Mouse (Mus musculus): ENCODE results near the gene 2510009E07Rik.
A peak's percentile ranks its signal among the peaks of the same experiment; 100 is the strongest.

2510009E07Rik gene

DNA sequence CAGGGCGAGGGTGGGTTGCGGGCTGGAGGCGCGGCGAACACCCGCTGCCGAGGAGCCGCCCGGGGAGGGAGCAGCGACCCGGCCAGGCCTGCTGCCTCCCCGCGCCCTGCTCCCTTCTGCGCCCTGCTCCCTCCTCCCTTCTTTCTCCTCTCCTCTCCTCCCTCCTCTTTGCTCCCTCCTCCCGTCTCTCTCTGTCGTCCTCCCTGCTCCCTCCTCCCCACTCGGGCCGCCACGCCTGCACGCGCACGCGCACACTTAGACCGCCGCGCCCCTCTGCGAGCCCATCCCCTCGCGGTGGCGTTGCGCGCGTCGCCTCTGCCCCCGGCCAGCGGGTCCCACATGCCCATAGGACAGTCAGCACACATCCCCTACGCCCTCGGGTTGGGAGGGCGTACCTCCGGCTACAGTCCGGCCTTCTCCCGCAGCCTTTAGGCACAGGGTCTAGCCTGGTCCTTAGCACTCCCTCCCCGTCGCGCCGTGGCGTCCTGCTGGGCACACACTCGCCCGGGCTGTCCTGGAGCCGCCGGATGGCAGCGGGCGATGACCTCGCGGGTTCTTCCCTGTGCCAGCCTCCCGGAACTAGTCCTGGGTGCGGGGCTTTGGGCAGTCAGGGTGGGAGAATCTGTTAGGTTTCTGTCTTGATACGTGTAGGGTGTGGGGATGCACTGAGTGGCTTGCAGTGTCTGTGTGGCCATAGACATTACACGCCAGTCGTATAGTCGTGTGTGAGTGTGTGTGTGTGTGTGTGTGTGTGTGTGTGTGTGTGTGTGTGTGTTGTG lies at the start of gene 2510009E07Rik:
Gene 2510009E07Rik, minus strand, starts transcription at position 203 of the 779 bp plus-strand sequence.
- DNase-seq (ENCODE audit: low spot score), result peak; percentile 93

DNA sequence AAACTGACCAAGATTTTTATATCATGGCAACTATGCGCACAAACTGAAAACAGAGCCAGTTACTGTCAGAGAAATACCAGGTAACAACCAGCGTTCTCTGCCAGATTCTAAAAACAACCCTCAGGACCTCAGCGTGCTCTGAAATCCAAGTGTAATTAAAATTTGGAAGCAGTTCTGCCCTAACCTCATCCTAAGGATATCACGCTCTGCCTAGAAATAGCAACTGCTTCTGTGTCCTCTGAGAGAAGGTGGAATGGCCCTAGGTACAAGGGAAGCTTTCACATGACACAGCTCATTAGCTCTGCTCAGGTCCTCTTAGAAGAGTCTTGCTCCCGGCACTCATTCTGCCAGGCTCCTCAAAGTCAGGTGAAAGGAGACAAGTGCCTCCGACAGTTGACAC lies 48.9 kb upstream of the 2510009E07Rik start:
- no peak for DNase-seq (ENCODE audit: low spot score)

DNA sequence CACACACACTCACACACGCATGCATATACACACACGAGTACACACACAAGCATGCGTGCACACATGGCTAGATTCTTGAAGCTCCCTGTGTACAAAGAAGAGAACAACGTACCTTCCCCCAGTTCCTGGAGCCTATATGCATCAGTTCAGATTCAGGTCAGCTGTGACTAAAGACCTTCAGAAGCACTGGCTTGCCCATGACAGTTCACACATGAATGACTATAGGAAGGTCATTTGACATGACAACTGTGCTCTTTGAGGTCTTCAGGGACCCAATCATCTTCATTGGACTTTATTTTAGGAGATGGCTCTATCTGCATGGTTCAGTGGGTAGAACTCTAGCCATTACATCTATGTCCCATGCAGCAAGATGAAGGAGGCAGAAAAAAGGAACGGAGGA lies 48.4 kb upstream of the 2510009E07Rik start:
- DNase-seq (ENCODE audit: low spot score), result no peak

DNA sequence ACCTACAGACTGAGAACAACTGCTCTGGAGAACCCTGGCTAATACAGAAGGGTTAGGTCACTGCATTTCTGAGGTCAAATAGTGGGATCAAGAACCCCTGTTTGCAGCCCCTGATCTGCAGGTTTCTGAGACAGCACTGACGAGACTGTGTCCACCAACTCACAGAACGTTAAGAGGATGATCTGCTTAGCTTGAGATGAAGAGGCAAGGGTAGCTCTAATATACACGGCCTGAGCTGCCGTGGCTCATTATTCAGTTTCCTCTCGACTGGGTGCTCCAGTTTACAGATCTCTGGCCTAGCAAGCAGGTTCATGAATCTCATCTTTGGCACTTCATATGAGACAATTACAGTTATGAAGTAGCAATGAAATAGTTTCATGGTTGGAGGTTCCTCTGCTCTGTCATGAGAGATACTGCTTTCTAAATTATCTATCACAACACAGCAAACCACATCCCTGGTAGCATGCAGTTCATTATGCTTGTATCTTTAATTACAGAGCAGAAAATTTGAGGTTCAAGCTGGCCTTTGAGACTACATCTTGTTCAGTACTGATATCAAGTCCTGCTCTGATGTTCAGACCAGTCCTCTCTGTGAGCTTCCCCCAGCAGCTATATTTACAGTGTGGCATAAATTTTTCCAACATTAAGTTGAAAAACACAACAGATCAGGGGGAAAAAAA lies 47.9 kb upstream of the 2510009E07Rik start:
- DNase-seq (ENCODE audit: low spot score), result no peak

DNA sequence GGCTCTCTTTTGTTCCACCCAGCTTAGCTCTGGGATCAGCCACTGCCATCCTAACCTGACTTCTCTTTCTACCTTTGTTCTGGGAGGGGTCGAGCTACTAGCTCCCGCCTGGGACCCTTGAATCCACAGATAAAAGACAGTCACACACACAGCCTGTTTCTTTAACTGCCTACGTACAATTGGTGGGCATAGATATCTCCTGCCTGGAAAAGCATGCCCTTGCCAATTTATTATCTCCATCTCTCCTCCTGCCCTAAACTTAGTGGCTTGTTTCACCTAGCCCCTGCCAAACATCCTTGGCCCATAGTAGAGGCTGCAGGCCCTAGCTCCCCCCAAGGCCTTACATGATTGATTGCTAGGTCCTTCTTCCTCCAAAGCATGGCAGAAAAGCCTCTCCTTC lies 47.1 kb upstream of the 2510009E07Rik start:
- no peak for DNase-seq (ENCODE audit: low spot score)

DNA sequence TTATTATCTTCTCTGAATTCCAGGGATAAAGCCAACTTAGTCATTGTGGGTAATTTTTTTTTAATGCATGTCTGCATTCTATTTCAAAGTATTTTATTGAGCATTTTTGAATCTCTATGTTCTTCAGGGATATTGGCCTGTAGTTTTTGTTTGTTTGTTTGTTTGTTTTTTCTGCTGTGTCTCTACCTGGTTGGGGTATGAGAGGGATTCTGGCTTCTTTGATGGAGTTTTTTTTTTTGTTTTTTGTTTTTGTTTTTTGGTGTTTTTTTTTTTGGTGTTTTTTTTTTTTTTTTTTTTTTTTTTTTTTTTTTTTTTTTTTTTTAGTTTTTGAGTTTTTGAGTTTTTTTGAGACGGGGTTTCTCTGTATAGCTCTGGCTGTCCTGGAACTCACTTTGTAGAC lies 41.2 kb upstream of the 2510009E07Rik start:
- no peak for DNase-seq (ENCODE audit: low spot score)

DNA sequence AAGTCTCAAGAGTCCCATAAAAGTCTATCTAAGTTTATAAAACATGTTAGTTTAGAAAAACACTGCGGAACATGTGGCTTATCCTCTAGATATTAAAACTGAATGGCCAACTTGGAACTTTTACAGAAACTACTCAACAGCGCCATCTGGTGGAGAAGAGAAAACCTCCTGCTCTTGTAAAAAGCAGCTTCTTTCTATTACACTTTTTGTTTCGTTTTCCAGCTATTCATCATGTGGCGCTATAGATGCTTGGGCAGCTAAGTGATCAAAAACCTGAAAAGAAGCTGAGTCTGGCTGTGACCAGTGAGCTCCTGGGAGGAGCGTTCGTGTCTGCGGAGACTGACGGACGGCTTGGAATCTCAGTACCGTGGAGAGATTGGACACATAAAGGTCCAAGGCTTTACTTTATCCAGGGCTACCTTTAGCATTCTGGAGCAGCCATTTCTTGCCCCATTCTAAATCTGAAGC lies 33.5 kb upstream of the 2510009E07Rik start:
- DNase-seq (ENCODE audit: low spot score), result peak; percentile 79

DNA sequence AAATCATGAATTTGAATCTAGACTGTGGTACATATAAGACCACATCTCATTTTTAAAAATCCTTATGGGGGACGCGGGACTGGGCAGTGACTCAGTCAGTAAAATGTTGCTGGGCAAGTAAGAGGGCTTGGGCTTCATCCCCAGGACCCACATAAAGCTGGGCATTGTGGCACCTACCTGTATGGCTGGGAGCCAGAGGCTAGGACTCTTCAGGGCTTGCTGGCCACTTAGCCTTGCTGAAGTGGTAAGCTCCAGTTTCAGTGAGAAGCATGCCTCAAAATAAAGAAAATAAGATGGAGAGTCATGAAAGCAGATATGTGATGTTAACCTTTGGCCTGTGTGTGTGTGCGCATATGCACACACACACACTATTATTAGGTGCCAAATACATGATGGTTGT lies 33.0 kb upstream of the 2510009E07Rik start:
- DNase-seq (ENCODE audit: low spot score), result no peak

DNA sequence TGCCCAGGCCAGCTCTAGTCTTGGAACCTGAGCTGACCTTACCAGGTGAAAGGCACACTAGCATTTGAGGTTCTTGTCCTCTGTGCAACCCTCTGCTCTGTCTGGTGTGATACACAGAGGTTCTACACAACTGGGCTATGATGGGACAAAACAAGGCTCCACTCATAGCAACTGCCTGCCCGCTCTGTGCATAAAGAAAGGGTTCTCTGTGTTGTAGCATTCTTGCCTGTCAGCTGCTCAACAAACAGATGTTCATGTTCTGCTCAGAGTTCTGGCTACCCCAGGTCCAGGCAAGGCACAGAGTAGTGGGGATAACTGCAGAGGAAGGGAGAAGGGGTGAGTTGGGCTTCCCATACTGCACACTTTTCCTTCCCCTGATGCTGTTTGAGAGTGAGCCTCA lies 29.8 kb upstream of the 2510009E07Rik start:
- peak; percentile 28 for DNase-seq (ENCODE audit: low spot score)

DNA sequence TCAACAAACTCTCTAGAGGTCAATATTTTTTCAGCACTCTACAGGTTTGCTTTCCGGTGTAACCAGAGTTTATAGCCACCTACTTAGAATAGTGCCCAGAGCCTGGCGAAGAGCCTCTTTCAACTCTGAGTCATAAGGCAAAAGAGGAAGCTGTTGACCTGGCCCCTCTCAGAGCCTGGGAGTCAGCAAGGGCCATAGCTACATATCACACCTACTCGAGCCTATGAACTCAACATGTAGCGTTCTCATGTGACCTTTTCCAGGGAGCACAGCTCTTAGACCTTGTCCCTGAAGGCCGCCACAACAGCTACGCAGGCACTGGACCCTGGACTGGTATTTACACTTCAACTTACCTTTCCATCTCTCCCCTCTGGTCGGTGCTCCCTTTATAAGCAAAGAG lies 25.3 kb upstream of the 2510009E07Rik start:
- no peak for DNase-seq (ENCODE audit: low spot score)

DNA sequence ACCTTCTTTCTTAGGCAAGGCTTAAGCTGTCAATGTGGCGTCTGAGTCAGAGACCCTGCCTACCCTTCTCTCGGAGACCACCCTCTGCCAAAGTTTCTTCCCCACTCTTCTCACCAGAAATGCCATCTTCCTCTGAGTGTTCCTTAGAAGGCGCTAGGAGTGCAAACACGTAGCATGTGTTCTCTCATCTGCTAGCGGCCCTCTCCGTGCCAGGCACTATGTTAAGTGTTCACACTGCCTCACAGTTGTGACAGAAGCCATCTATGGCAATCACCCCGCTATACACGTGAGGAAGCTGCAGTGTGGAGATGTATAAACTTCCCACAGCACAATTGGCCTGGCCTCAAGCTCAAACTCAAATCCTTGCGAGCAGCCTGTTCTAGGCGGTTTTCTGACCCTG lies 20.1 kb upstream of the 2510009E07Rik start:
- no peak for DNase-seq (ENCODE audit: low spot score)

DNA sequence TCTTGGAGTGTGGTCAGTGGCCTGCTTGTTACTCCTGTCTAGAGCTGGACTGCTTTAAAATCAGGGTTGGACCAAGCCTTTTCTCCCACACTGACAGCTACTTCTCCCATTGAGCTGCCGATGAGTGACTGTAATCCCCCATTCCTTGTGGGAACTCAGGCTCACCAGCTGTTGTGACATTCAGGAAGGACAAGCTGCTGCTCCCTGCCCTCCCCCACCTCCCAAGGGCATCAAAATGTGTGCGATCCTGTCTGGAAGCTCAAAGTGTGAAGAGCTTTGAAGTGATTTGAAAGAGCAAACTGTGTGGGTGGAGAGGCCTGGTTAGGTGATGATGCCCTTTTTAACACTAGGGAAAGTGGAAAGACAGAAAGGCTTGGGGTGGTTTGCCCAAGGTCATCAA lies 15.9 kb upstream of the 2510009E07Rik start:
- no peak for DNase-seq (ENCODE audit: low spot score)

DNA sequence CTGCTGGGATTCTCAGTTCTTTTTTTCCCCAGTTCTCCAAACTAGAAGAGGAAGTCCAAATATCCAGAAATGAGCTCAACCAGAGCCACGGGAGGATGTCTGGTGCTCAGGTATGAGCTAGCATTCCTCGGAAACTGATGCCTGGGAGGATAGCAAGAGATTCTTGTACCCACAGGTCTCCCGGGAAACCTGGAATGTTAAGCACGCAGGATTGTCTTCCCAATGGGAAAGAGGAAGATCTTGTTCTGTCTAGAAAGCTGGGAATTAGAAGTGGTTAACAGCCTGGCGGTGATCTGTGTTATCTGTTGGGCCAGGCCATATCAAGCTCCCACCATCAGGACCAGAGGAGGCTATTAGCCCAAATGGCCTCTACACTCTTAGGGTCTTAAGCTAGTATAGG lies 10.2 kb upstream of the 2510009E07Rik start:
- no peak for DNase-seq (ENCODE audit: low spot score)

DNA sequence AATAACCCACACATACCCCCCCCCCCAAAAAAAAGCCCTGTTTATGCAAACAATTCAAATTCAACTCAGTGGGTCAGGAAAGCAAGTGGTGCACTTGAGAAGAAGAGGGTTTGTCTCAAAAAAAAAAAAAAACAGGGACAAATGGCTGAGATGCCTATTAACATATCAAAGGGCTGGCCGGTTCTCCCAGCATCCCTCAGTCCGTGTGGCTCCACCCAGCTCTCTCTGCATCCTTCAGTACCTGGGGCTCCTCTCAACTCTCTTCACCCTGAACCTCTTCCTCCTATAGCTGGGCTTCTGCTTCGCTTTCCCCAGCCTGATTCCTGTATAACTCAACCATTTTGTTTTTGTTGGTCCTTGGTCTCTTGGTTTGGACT lies 7.8 kb upstream of the 2510009E07Rik start:
- no peak for DNase-seq (ENCODE audit: low spot score)

DNA sequence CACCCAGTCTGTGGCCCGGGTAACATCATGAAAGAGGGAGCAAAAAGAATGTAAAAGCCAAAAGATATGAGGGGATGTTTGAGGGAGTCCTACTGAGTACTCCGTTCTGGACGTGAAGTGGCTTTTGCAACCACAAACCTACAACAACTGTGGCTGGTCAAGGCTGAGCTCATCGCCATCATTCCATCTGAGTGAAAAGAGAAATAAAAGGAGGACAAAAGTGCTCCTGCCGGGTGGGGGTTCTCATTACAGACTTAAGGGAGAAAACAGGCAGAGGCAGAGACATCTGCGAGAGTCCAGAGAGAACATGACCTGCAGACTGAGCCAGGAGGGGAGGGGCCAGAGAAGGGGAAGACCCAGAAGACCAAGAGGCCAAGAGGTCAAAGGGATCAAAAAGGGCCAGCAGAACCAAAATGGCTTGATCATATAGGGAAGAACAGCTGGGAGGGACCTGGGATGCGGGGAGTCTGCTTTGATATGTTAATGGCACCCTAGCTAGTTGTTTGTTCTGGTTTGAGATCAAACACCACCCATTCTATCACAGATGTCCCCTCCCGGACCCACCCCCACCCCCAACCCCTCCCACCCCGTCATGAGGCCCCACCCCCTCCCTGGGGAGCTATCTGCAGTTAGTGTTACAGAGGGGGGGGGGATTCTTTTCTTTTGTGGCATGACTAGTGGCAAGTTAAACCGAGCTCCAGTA lies 7.3 kb upstream of the 2510009E07Rik start:
- no peak for DNase-seq (ENCODE audit: low spot score)

DNA sequence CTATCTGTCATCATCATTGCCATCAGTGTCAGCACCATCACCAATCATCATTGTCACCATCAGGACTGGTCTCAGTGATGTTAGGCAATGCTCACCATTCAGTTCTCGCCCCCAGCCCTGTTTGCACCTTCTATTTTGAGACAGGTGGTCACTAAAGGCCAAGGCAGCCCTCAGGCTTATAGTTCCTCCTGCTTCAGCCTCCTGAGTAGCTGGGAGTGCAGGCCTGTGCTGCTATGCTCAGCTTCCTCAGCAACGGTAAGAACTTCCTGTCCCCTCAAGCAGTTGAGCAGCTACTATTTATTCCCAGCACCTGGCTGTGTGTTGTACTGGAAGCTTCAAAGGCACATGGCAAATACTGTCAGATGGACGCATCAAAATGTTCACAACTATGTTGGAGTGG lies 3.7 kb upstream of the 2510009E07Rik start:
- no peak for DNase-seq (ENCODE audit: low spot score)

DNA sequence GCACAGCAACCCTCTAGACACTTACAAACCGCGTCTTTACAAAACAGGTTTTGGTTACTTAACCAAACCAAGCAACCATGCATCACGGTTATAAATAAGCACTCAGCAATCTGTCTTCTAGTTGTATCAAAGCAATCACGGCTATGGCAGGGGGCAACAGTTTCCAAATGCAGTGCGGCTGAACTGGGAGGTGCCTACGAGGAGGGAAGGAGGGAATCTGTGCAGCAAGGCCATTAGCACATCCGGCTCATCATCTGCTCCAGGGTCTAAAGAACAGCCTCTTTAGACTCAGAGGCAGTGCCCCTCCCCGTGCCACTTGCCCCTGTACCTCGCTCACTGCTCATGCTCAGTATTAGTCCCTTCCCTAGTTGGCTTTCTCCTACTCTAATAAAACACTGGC lies 2.5 kb upstream of the 2510009E07Rik start:
- DNase-seq (ENCODE audit: low spot score), result no peak

DNA sequence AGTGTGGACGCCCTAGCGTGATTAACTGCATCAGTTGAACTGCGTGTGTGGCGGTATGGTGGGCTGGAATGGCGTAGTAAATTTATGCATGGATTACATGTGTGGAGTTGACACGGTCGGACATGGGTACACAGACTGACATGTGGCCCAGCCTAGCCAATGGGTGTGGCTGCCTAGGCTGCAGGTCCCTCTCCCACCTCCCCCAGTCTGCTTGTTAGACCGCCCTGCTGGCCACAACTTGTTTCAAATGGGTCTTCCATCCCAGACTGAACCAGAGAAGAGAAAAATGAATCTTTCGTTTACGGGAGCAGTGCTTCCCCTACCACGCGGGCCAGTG lies 745 bp upstream of the 2510009E07Rik start:
- no peak for DNase-seq (ENCODE audit: low spot score)

DNA sequence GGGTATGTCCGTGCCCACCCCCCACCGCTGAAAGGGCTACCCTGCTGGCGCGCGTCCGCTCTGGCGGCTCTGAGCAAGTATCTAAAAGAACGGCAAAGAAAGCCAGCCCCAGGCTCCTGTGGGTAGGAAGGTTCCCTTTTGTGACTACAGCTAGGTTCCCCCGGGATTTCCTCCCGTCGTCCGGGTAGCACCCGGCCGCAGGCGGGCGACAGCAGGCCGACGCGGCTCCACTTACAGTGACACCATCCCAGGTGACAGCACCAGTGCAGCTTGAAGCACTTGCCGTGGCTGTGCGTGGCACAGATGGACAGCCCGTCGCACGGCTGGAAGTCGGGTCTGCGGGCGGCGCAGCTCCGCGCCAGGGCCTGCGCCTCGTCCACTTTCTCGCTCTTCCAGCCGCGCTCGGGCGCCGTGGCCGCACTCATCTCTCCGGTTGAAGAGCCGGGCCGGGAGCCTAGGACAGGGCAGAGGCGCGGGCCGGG lies 443 bp downstream of the 2510009E07Rik start:
- DNase-seq (ENCODE audit: low spot score), result peak; percentile 55

DNA sequence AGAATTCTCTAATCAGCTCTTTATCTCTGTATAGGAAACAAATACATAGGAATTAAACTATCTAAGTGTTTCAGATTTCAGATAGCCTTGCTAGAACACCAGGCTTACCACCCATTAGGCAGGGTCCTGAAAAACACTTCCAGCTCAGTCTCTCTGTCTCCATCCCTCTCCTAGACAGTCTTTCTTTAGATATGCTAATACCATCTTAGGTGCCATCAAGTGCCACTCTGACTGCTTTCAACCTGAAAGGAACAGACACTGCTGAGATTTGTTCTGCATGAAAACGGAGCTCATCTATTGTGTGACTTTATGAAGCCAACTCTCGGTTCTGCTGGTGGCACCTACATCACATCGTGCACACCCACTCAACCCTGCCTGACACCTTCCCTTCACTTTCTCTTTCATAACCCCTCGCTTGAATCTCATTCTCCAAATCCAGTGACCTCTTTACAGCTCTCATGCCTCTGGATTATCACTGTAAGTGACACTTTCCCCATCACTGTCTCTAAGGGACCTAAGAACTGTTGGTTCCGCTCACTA lies 4.2 kb downstream of the 2510009E07Rik start:
- no peak for DNase-seq (ENCODE audit: low spot score)

DNA sequence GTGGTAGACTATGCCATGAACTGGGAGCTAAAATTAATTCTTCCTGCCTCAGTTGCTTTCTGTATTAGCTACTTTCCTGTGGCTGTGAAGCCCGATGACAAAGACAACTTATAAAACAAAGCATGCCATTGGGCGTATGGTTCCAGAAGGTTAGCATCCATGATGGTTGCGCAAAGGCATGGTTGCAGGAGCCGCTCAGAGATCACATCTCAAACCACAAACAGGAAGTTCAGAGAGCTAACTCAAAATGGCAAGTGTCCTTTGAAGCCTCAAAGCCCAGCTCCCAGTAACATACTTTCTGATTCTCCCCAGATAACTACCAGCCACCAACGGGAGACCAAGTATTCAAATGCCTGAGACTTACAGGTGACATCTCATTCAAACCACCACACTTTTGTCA lies 5.3 kb downstream of the 2510009E07Rik start:
- DNase-seq (ENCODE audit: low spot score), result no peak

DNA sequence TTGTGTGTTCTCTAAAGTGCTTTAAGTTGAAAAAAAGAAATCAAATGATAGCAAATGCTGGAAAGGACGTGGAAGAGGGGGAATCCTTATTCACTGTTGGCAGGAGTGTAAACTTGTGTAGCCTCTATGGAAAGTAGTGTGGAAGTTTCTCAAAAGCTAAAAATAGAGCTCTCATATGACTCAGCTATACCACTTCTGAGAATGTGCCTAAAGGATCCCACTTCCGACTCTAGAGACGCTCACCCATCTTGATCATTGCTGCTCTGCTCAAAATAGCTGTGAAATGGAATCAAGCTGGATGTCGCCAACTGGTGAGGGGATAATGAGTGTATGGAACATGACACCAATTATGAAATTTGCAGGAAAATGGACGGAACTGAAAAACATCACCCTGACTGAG lies 7.1 kb downstream of the 2510009E07Rik start:
- no peak for DNase-seq (ENCODE audit: low spot score)

DNA sequence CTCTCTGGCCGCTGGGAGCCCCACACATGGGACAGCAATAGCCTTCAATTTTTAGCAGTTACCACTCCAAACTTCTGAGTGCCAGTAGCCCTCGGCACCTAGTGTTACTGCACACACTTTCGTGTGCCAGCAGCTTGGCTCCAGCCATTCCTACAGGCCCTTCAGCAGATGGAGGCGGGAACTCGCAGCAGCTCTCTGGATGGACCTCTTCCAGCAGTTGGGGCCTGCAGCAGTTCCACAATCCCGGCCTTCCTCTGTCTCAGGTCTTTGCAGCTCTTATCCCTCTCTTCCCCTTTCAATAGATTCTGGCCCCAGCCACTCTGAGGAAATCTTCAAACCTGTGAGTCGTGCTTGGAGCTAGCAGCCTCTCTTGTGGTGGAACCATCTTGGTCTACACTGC lies 17.7 kb downstream of the 2510009E07Rik start:
- no peak for DNase-seq (ENCODE audit: low spot score)
